Mouse (Mus musculus) embryonic facial prominence, embryonic 13.5 days (tissue): Measurements from ENCODE around the gene Copz1. TPM values are rescaled to one million over a fixed set of nuclear protein-coding genes. Genes with fewer than 3 reads are reported as not detected.

Source experiments
- ATAC-seq: fragments of 200-750 bp; cut with Nextera tagmentation; 2 replicates; pipeline ENCODE4 v1.8.0; 2017; ENCODE audit warnings: low read depth; ENCODE audit not compliant: insufficient number of reproducible peaks, insufficient read depth, low FRiP score, low TSS enrichment
- H3K27ac ChIP-seq: fragments of 300-500 bp; sonication (generic); 2 replicates; pipeline ENCODE4 v1.5.1; 2015; ENCODE audit warnings: moderate library complexity, mild to moderate bottlenecking, inconsistent platforms
- H3K27me3 ChIP-seq: fragments of 300-500 bp; sonication (generic); 2 replicates; pipeline ENCODE4 v1.6.1; 2015; ENCODE audit warnings: mild to moderate bottlenecking, inconsistent platforms
- H3K36me3 ChIP-seq: fragments of 300-500 bp; sonication (generic); 2 replicates; pipeline ENCODE4 v1.6.1; 2015; ENCODE audit warnings: mild to moderate bottlenecking, inconsistent platforms
- H3K4me1 ChIP-seq: fragments of 300-500 bp; sonication (generic); 2 replicates; pipeline ENCODE4 v1.6.1; 2015; ENCODE audit warnings: inconsistent platforms
- H3K4me2 ChIP-seq: fragments of 300-500 bp; sonication (generic); 2 replicates; pipeline ENCODE4 v1.6.1; 2015; ENCODE audit warnings: moderate library complexity, mild to moderate bottlenecking, inconsistent platforms
- H3K4me3 ChIP-seq: fragments of 300-500 bp; sonication (generic); 2 replicates; pipeline ENCODE4 v1.5.1; 2015; ENCODE audit warnings: mild to moderate bottlenecking, inconsistent platforms
- H3K9ac ChIP-seq: fragments of 300-500 bp; sonication (generic); 2 replicates; pipeline ENCODE4 v1.6.1; 2015; ENCODE audit warnings: mild to moderate bottlenecking, inconsistent platforms
- H3K9me3 ChIP-seq: fragments of 300-500 bp; sonication (generic); 2 replicates; pipeline ENCODE4 v1.6.1; 2016; ENCODE audit warnings: inconsistent platforms
- WGBS: fragments of 180-500 bp; shearing (Covaris S2); methylation state at CpG from one replicate; pipeline ENCODE4 v1.1.7; 2015; ENCODE audit warnings: mixed read lengths; 5-methylcytosine and 5-hydroxymethylcytosine counted together
- polyA plus RNA-seq: library from polyadenylated mRNA; unstranded; fragments of >200 nt; fragmentation: Nextera tagmentation; extraction: Ambion mirVana; gene quantifications from 2 replicates; pipeline ENCODE4 v1.2.1, GENCODE M21; 2015

The Copz1 gene
- polyA plus RNA-seq, 1 experiment from 2014 or later: 287 TPM

DNA sequence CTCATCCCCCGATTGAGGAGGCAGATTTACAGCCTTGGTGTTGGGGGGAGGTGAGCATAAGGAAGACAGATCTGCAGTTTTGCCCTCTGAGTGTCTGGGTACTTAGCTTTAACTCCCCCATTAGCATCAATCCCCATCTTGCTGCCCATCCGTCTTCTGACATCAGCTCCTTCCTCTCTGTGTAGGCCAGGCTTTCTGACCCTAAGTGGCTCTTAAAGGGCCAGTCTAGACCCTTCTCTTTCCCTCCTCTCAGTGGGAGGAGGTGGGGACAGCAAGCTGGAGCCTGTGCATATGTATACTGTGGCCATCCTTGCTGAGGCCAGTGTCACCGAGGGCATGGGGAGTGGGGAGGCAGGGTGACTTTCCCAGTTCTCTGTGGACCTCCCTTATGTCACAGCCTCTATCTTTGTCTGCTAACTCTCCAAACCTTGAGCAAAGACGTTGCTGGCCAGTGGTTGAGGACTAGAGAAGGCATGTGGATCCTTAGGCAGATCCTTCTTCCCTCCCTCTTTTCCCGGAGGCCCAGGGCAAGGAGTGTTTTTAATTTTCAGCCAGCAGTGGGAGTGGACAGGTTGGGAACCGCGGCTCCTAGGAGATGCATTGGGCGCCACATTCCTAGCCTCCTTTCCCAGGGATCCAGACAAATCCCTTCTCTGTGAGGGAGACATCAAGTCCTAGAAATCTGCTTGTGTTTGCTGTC is 31.6 kb downstream of the Copz1 start:
- Histone ChIP-seq H3K27ac (peak overlapping the region; percentile 98), H3K27me3 (peaks cover 6% of the 10 kb centered on the region), H3K9ac (peak overlapping the region; percentile 79), H3K4me1 (peaks cover 82% of the 10 kb centered on the region), H3K4me2 (peak overlapping the region; percentile 82), H3K36me3 (peaks cover 3% of the 10 kb centered on the region; the same call in 1 of the 2 replicates), H3K9me3 (no peaks in the 10 kb centered on the region), H3K4me3 (peak overlapping the region; percentile 52)
- 8% methylated on average over 8 of the region's 8 CpGs for WGBS
- no peak for ATAC-seq

DNA sequence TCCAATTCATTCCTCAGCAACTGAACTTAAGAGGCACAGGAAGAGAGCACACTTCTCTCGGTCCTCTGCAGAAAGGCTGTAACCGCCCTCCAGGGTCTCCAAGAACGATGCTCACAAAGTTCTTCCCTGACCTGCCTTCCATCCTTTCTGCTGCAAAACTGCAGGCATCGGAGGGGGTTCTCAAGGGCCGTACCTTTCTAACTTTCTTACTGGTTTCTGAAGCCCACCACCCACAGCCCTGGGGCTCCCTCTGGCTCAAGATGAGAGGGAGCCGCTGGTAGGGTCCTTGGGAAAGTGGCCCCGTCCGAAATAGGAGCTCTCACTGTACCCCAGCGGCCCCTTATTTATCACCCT is 32.1 kb downstream of the Copz1 start:
- peak overlapping the region; percentile 79 for H3K9ac ChIP-seq
- ATAC-seq: no peak
- H3K4me2 ChIP-seq: peak overlapping the region; percentile 82
- H3K4me3 ChIP-seq: peak overlapping the region; percentile 52
- H3K36me3 ChIP-seq: no peaks in the 10 kb centered on the region
- WGBS: under 1% methylated on average over 9 of the region's 9 CpGs
- H3K9me3 ChIP-seq: no peaks in the 10 kb centered on the region
- H3K27me3 ChIP-seq: peaks cover 11% of the 10 kb centered on the region
- peak overlapping the region; percentile 98 for H3K27ac ChIP-seq
- H3K4me1 ChIP-seq: peaks cover 77% of the 10 kb centered on the region

DNA sequence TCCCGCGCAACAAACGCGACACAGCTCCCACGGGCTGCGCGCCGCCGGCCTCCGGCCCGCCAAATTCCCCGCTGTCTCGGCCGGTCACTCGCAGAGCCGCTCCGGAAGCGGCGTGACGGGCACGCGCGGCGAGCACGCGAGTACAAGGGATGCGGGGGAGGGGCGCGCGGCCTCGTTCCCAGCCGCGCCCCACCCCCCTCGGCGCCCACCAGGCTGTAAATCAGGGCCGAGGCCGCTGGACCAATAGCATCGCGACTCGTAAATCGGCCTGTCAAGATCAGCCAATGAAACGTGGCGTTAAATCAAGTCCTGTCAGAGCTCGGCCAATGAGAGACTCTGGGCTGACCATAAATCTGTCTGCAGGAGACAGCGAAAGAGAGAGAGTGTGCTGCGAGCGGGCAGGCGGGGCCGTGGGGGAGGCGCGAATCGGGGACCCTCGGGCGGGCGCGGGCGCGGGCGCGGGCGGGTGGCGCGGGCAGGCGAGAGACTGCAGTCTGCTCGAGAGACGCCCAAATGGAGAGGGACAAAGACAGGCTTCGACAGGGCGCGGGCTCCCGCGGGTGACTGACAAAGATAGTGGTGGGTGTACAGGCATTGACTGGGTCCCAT is 32.7 kb downstream of the Copz1 start:
- peak overlapping the region; percentile 98 for H3K27ac ChIP-seq
- peak overlapping the region; percentile 79 for H3K9ac ChIP-seq
- H3K4me3 ChIP-seq: peak overlapping the region; percentile 52
- H3K27me3 ChIP-seq: peaks cover 11% of the 10 kb centered on the region
- peak; percentile 91 for ATAC-seq
- peaks cover 71% of the 10 kb centered on the region for H3K4me1 ChIP-seq
- no peaks in the 10 kb centered on the region for H3K36me3 ChIP-seq
- WGBS: under 1% methylated on average over 71 of the region's 71 CpGs
- peak overlapping the region; percentile 82 for H3K4me2 ChIP-seq
- H3K9me3 ChIP-seq: no peaks in the 10 kb centered on the region

- Histone ChIP-seq H3K36me3 (no peaks in the 10 kb centered on the region), H3K4me3 (peak overlapping the region; percentile 52), H3K4me2 (peak overlapping the region; percentile 82), H3K9me3 (no peaks in the 10 kb centered on the region), H3K9ac (peak overlapping the region; percentile 75), H3K27me3 (peaks cover 11% of the 10 kb centered on the region), H3K27ac (peak overlapping the region; percentile 98), H3K4me1 (peaks cover 63% of the 10 kb centered on the region)
- WGBS: 24% methylated on average over 8 of the region's 8 CpGs
- no peak for ATAC-seq
Observed at GRCm38 (mm10) chr15:103305792-103306645, 33.5 kb downstream of the Copz1 start.

DNA sequence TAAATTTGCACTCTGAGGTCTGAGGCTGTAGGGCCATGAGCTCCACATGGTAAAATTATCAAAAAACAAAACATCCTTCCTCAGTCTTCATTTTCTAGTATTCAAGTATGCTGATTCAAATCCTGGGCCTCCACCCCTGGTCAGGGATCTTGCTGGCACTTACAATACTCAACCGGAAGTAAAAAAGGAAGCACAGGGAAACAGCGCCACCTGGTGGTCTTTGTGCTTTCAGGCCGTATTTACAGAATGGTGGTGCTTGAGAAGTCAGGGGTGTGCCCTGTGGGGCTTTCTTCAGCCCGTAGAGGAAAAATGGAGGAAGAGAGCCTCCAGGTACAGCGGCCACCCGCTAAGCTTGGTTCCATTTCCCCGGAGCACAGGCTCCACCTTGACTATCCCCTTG is 34.6 kb downstream of the Copz1 start:
- Histone ChIP-seq H3K27ac (no peak overlapping the region), H3K4me2 (peak overlapping the region; percentile 28), H3K9me3 (no peaks in the 10 kb centered on the region), H3K4me3 (no peak overlapping the region), H3K9ac (no peak overlapping the region), H3K36me3 (no peaks in the 10 kb centered on the region), H3K4me1 (peaks cover 52% of the 10 kb centered on the region), H3K27me3 (peaks cover 11% of the 10 kb centered on the region)
- ATAC-seq: no peak
- WGBS: under 1% methylated on average over 7 of the region's 7 CpGs

- no peaks in the 10 kb centered on the region for H3K9me3 ChIP-seq
- 41% methylated on average over 28 of the region's 28 CpGs for WGBS
- H3K36me3 ChIP-seq: no peaks in the 10 kb centered on the region
- 0 out of 2 replicates have a peak overlapping the region, but pooled peaks have one; percentile 3 for H3K4me3 ChIP-seq
- H3K27me3 ChIP-seq: peaks cover 11% of the 10 kb centered on the region
- H3K4me1 ChIP-seq: peaks cover 43% of the 10 kb centered on the region
- peak overlapping the region; percentile 39 for H3K4me2 ChIP-seq
- H3K9ac ChIP-seq: peak overlapping the region; percentile 49
- no peak overlapping the region for H3K27ac ChIP-seq
- ATAC-seq: no peak
Observed at GRCm38 (mm10) chr15:103308056-103308875, 35.8 kb downstream of the Copz1 start.

GRCm38 (mm10) chr15:103308876-103309580 is 36.5 kb downstream of the Copz1 start:
- 0 out of 2 replicates have a peak overlapping the region, but pooled peaks have one; percentile 3 for H3K4me3 ChIP-seq
- no peaks in the 10 kb centered on the region for H3K36me3 ChIP-seq
- H3K9ac ChIP-seq: peak overlapping the region; percentile 49

DNA sequence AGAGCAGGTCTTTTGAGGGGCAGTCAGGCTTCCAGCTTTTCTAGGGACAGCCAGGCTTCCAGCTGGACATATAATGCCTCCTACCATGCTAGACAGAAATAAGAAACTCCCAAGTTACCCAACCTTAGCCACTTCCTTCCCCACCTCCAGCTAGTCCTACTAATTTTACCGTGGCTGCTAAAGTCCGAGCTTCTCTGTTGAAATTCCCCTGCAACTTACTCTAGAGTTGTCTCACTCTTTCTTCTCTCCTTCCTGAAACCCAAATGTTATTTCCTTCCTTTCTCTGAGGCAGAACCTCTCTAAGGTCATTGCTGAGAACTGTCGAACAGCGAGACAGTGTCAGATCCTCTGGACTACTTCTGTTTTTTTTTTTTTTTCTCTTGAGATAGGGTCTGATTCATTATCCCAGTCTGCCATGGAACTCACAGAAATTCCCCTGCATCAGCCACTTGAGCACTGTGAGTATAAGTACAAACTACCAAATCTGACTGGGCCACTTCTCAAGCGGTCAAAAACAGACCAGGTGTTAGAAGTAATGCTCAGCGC is 37.9 kb downstream of the Copz1 start, which contains the start of gene Gpr84:
Gene Gpr84, minus strand, starts transcription at position 248 of the 546 bp plus-strand sequence.
- ATAC-seq: no peak
- H3K9ac ChIP-seq: no peak within 1 kb of the TSS
- no peak within 1 kb of the TSS for H3K4me3 ChIP-seq
- H3K27me3 ChIP-seq: peaks cover 11% of the 10 kb centered on the region
- H3K4me1 ChIP-seq: peaks cover 49% of the 10 kb centered on the region
- H3K36me3 ChIP-seq: peaks cover 2% of the 10 kb centered on the region; the same call in 1 of the 2 replicates
- H3K27ac ChIP-seq: no peak within 1 kb of the TSS
- WGBS: 61% methylated on average over 6 of the region's 6 CpGs
- H3K9me3 ChIP-seq: no peaks in the 10 kb centered on the region
- no peak within 1 kb of the TSS for H3K4me2 ChIP-seq

More at GRCm38 (mm10) chr15:103308876-103309580, 36.5 kb downstream of the Copz1 start:
- Histone ChIP-seq H3K27ac (no peak overlapping the region), H3K4me2 (peak overlapping the region; percentile 39), H3K4me1 (peaks cover 43% of the 10 kb centered on the region), H3K27me3 (peaks cover 11% of the 10 kb centered on the region), H3K9me3 (no peaks in the 10 kb centered on the region)
- 60% methylated on average over 26 of the region's 26 CpGs for WGBS
- no peak for ATAC-seq

DNA sequence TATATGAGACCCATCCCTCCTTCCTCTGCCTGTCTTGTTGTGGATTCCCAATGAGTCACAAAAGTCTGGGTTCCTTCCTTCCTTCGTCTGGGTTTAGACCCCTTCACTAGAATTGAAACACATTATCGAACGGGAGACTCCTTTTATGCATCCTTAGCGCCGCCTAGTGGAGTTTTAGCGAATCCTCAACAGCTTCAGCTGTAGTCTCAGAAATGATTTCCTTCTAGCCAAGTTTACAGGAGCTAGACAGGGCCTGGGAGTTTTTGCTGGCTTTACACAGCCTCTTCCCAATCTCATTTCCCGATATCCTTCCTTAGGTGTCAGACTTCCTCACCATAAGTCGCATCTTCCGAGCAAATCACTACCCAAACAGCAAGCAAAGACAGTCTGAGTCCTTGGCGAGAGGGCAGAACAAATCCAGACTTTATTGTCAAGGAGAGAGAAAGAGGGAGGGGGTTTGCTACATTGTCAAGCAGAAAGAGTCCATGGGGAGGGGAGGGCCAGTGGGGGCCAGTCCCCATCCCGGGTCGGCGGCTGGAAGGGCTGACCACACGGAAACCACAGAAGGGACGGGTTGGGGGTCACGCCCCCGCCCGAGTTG is 41.1 kb downstream of the Copz1 start:
- Histone ChIP-seq H3K9ac (peak overlapping the region; percentile 32; the same call in 1 of the 2 replicates), H3K9me3 (no peaks in the 10 kb centered on the region), H3K27me3 (peaks cover 10% of the 10 kb centered on the region), H3K36me3 (peaks cover 33% of the 10 kb centered on the region), H3K4me3 (peak overlapping the region; percentile 36; the same call in 1 of the 2 replicates), H3K27ac (no peak overlapping the region), H3K4me1 (peaks cover 40% of the 10 kb centered on the region), H3K4me2 (peak overlapping the region; percentile 62)
- ATAC-seq: no peak
- WGBS: 24% methylated on average over 18 of the region's 18 CpGs

DNA sequence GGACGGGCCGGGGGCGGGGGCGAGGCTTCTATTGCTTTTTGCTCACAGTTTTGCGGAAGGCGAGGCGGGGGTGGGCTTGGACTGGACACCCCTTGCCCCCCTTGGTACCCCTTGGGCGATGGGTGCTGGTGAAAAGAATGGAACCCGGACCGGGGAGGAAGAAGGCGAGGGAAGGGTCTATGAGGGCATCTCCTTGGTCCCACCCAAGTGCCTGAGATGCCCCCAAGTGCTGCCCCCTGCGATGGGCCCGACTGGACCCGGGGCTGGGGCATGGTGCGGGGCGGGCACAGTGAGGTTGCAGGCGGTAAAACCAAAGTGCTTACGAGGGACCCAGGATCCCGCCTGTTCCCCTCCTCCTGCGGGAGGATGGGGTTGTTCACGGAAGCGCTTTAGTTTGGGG is 41.7 kb downstream of the Copz1 start:
- Histone ChIP-seq H3K9ac (peak overlapping the region; percentile 61), H3K27ac (no peak overlapping the region), H3K9me3 (no peaks in the 10 kb centered on the region), H3K4me3 (peak overlapping the region; percentile 36), H3K27me3 (peaks cover 4% of the 10 kb centered on the region), H3K4me1 (peaks cover 37% of the 10 kb centered on the region), H3K4me2 (peak overlapping the region; percentile 62), H3K36me3 (peaks cover 39% of the 10 kb centered on the region)
- ATAC-seq: no peak
- 42% methylated on average over 21 of the region's 22 CpGs for WGBS
